Mouse (Mus musculus) spleen, adult 2 months (tissue): Measurements from ENCODE around the gene Tspan6. TPM values are rescaled to one million over a fixed set of nuclear protein-coding genes. Genes with fewer than 3 reads are reported as not detected.
A peak's percentile ranks its signal among the peaks of the same experiment; 100 is the strongest.

ENCODE experiments used
- DNase-seq, 2 experiments: peaks; one replicate each; pipeline versions ENCODE4 v3.0.0 to v3.0.0-alpha.2; 2012 to 2021; ENCODE audit warnings: low spot score in 2 of 2, low read depth in 1 of 2
- H3K27ac ChIP-seq: fragments of 200-500 bp; 2 replicates; pipeline ENCODE4 v1.5.1; 2012; ENCODE audit warnings: low read length, inconsistent platforms; ENCODE audit not compliant: insufficient read depth
- H3K27me3 ChIP-seq: fragments of 200-500 bp; 2 replicates; pipeline ENCODE4 v1.6.1; 2012; ENCODE audit warnings: mild to moderate bottlenecking, moderate library complexity, low read length, inconsistent platforms; ENCODE audit not compliant: control insufficient read depth, insufficient read depth
- H3K36me3 ChIP-seq: fragments of 200-500 bp; 2 replicates; pipeline ENCODE4 v1.6.1; 2012; ENCODE audit warnings: mild to moderate bottlenecking, low read length, inconsistent platforms; ENCODE audit not compliant: control insufficient read depth, insufficient read depth
- H3K4me1 ChIP-seq: fragments of 200-500 bp; 2 replicates; pipeline ENCODE4 v1.6.1; 2011; ENCODE audit warnings: inconsistent platforms; ENCODE audit not compliant: control insufficient read depth, insufficient read depth, insufficient read length
- H3K4me3 ChIP-seq: fragments of 200-500 bp; 2 replicates; pipeline ENCODE4 v1.5.1; 2011; ENCODE audit warnings: mild to moderate bottlenecking, inconsistent platforms; ENCODE audit not compliant: insufficient read depth, insufficient read length; ENCODE audit errors: extremely low read depth
- CTCF ChIP-seq: fragments of 200-500 bp; IDR thresholded peaks from 2 replicates; pipeline ENCODE4 v1.5.1; 2011; ENCODE audit warnings: mild to moderate bottlenecking, inconsistent platforms; ENCODE audit not compliant: insufficient read depth, insufficient read length, insufficient replicate concordance; ENCODE audit errors: extremely low read depth
- POLR2A ChIP-seq: fragments of 200-500 bp; IDR thresholded peaks from 2 replicates; pipeline ENCODE4 v1.6.1; 2011; ENCODE audit warnings: low read depth, low read length, inconsistent platforms
- WGBS: fragments of 180-500 bp; shearing (Covaris S2); methylation state at CpG from one replicate; pipeline ENCODE4 v1.1.7; 2018; 5-methylcytosine and 5-hydroxymethylcytosine counted together
- polyA plus RNA-seq: library from polyadenylated mRNA; depleted of rRNA; stranded (reverse); fragments of >200 nt; gene quantifications from 2 replicates; pipeline ENCODE4 v1.2.3, GENCODE M21; 2012; rRNA removed

Tspan6 gene
- polyA plus RNA-seq: 0.97 and 1.9 TPM in 2 replicates

- Histone ChIP-seq H3K4me1 (peaks cover 2% of the 10 kb centered on the region; the same call in 1 of the 2 replicates), H3K4me3 (peak within 1 kb of the TSS; percentile 59), H3K36me3 (no peaks in the 10 kb centered on the region), H3K27ac (no peak within 1 kb of the TSS), H3K27me3 (no peaks in the 10 kb centered on the region)
- TF ChIP-seq POLR2A (no peak), CTCF (no peak)
- WGBS: 26% methylated on average over 33 of the region's 33 CpGs
- DNase-seq: peak; percentile 45 to 60
Observed at GRCm38 (mm10) chrX:133898014-133898542, at the start of gene Tspan6. Gene Tspan6, minus strand, starts transcription at chrX:133898429.

DNA sequence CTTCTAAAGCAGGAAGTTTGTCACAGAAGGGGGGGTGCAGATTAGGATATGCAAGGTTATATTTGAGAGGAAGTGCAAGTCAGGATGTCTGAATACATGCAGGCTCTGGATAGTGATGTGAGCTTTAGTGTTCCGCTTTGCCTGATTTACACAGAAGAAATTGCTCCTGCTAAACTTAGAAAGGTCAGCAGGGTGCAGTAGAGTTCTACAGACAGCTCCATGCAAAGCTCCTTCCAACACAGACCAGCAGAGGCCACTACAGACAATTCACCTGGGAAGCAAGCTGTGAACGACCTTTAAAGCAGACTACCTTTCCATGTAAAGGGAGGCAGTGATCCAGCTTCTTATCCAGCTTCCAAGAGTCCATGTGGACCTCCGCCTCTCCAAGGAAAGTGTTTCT is 49.2 kb upstream of the Tspan6 start:
- H3K27me3 ChIP-seq: no peaks in the 10 kb centered on the region
- H3K4me1 ChIP-seq: no peaks in the 10 kb centered on the region
- H3K4me3 ChIP-seq: no peak overlapping the region
- peak; percentile 43; the same call in 1 of the 2 replicates for TF ChIP-seq CTCF
- TF ChIP-seq POLR2A: no peak
- DNase-seq: peak in 1 of 2 experiments; percentile 22
- H3K36me3 ChIP-seq: no peaks in the 10 kb centered on the region
- 46% methylated on average over 3 of the region's 3 CpGs for WGBS
- H3K27ac ChIP-seq: no peak overlapping the region

DNA sequence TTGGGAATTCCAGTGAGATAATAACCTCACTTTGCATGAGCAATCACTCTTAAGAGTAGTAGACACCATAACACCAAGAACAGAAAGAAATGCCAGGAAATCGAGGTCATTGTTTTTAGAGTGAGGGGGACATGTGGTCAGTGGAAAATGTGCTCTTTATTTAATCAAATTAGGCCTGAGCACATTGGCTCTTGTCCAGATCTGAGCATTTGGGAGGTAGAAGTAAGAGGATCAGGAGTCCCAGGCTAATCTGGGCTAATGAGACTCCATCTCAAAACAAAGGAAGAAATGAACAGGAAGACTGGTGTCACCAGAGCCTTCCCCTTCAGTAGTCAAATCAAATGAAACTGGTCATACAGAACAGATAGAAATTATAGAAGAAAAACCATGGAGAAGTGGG is 41.3 kb upstream of the Tspan6 start:
- no peaks in the 10 kb centered on the region for H3K36me3 ChIP-seq
- no peaks in the 10 kb centered on the region for H3K27me3 ChIP-seq
- no peak overlapping the region for H3K27ac ChIP-seq
- no peak for DNase-seq
- 72% methylated on average over 1 of the region's 1 CpGs for WGBS
- H3K4me1 ChIP-seq: no peaks in the 10 kb centered on the region
- H3K4me3 ChIP-seq: no peak overlapping the region
- no peak for TF ChIP-seq CTCF

DNA sequence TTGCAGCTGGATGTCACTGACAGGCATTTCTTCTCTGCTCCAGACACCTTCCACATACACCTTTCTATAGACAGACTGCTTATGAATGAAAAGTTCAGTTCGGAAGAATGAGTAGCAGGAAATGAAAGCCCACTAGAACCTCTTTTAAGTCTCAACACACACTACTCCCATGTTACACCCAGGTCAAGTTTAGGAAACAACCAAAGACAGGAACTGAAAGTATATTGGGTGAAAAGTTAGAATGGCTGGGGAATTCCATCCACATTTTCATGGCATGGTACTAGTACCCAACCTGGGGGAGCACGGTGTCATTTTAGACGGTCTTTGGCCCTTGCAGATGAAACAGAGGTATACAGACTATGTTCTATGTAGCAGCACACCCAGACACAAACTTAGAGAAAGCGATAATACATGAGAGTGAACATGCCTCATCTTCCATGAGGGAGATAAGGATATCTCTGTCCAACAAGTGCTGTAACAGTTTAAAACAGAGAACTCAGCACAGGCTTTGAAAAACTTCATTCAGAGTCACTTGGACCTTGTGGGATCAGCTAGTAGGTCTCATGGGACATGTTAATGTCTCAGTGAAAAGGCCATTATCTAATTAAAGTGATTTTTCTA is 38.5 kb upstream of the Tspan6 start:
- TF ChIP-seq CTCF (no peak), POLR2A (no peak)
- Histone ChIP-seq H3K4me1 (no peaks in the 10 kb centered on the region), H3K27me3 (no peaks in the 10 kb centered on the region), H3K36me3 (no peaks in the 10 kb centered on the region), H3K4me3 (no peak overlapping the region), H3K27ac (no peak overlapping the region)
- 78% methylated on average over 4 of the region's 4 CpGs for WGBS
- no peak for DNase-seq

DNA sequence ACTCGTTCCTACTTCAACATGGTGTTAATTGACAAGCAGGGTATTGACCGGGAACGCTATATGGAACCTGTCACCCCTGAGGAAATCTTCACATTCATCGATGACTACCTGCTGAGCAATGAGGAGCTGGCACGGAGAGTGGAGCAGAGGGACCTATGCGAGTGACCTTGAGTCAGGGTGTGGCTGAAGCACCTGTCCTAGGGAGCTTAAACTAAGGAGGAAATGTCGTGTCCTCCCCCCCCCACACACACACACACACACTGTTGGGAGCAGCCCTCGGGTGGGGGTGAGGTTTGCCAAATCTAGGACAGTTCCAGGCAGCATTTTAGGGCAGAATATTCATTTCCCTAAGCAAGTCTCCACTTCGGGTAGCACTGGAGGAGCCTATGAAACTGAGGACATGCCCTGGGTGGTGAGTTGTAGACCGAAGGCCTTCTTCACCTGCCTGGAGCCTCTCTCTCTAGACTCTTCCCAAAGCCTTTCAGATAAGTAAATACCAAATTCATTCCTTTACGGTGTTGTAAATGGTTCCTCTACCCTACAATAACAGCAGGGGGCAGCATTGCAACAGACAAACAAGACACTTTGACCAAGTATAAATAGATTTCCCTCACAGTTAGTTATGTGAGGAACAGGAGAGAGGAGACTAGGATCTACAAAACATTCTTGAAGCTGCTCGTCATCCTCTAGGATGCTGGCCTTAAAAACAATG is 33.2 kb upstream of the Tspan6 start:
- peak in 1 of 2 experiments; percentile 6 for DNase-seq
- Histone ChIP-seq H3K36me3 (no peaks in the 10 kb centered on the region), H3K27ac (no peak overlapping the region), H3K4me1 (no peaks in the 10 kb centered on the region), H3K4me3 (no peak overlapping the region), H3K27me3 (no peaks in the 10 kb centered on the region)
- WGBS: 66% methylated on average over 12 of the region's 12 CpGs
- TF ChIP-seq CTCF: no peak
- no peak for TF ChIP-seq POLR2A

GRCm38 (mm10) chrX:133926760-133927159 is 28.5 kb upstream of the Tspan6 start:
- Histone ChIP-seq H3K4me1 (no peaks in the 10 kb centered on the region), H3K4me3 (no peak overlapping the region), H3K27me3 (no peaks in the 10 kb centered on the region), H3K36me3 (no peaks in the 10 kb centered on the region), H3K27ac (no peak overlapping the region)
- DNase-seq: no peak
- WGBS: 65% methylated on average over 5 of the region's 5 CpGs
- TF ChIP-seq POLR2A (no peak), CTCF (no peak)

DNA sequence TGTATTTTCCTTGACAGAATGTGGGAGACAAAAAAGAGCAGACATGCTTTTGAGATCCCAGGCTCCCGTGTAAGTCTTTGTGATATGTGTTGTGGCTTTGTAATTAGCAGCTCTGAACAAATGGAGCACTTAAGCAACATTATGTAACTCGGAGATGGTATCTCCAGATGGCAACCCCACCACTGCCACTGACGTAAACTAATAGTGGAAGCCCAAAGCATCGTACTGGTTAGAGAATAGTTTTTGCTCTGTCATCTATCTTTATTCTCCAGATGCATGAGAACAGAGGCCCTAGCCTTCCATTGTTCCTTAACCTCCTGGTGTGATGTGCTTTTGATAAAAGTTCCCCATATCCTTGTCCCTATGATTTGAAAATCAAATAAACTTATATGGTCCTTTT is 23.0 kb upstream of the Tspan6 start:
- DNase-seq: no peak
- no peak for TF ChIP-seq POLR2A
- TF ChIP-seq CTCF: no peak
- H3K4me1 ChIP-seq: no peaks in the 10 kb centered on the region
- H3K27me3 ChIP-seq: no peaks in the 10 kb centered on the region
- H3K4me3 ChIP-seq: no peak overlapping the region
- WGBS: 71% methylated on average over 4 of the region's 4 CpGs
- no peak overlapping the region for H3K27ac ChIP-seq
- H3K36me3 ChIP-seq: no peaks in the 10 kb centered on the region
